Mouse (Mus musculus) lung, postnatal 0 days (tissue): ENCODE measurements around the gene Dhrs9.

Experiments
- CTCF ChIP-seq: IDR thresholded peaks from 2 replicates; pipeline ENCODE4 v1.5.1; 2016; ENCODE audit warnings: antibody characterized with exemption, mild to moderate bottlenecking
- EP300 ChIP-seq: IDR thresholded peaks from 2 replicates; pipeline ENCODE4 v1.6.1; 2016; ENCODE audit warnings: antibody characterized with exemption, mild to moderate bottlenecking, control low read depth

DNA sequence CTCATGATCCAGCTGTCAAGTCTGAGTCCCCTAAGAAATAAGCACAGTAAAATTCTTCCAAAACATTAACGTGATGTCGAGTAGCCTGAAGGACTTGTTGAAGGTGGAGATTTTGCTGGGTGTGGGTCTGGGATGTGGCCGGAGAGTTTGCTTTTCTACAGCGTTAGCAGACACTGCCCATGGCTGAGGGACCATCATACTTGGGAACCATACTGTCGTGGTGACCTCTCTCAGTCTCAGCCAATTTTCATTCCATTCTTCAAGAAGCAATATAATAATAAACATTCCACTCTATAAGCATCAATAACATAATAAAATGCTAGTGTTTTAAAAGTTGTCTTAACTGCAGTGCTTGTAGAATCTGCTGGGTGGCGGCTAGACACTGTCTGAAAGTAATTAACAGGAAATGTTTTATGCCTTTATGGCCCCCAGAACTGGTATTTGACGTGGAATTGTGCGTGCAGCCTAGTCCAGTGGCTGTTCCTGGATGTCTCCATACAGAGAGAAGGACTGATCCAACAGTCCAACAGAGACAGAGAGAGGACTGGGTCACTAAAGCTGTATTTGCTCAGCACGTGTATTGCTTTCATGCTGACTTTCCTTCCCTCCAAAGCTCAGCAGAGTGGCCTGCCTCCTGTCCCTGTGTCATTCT is 15.5 kb downstream of the Dhrs9 start:
- TF ChIP-seq CTCF (no peak), EP300 (no peak)
